Mouse (Mus musculus): ENCODE measurements around the gene Zfand3. TPM values are rescaled to one million over a fixed set of nuclear protein-coding genes. Genes with fewer than 3 reads are reported as not detected.
A peak's percentile ranks its signal among the peaks of the same experiment; 100 is the strongest.

Gene Zfand3
- polyA plus RNA-seq, 1 experiment from 2014 or later: 55.5 TPM

- Histone ChIP-seq H3K27me3 (ENCODE audit: insufficient read depth, low read length) (no peaks in the 10 kb centered on the region), H3K27ac (no peak overlapping the region), H3K9ac (ENCODE audit: low read depth, low read length) (no peak overlapping the region), H3K4me1 (replicated peaks; ENCODE audit: insufficient read depth, low read length) (peaks cover 49% of the 10 kb centered on the region), H3K36me3 (ENCODE audit: insufficient read depth, low read length) (no peaks in the 10 kb centered on the region), H3K9me3 (replicated peaks; ENCODE audit: low read length) (no peaks in the 10 kb centered on the region), H3K4me2 (ENCODE audit: low read length) (no peak overlapping the region), H3K4me3 (replicated peaks; ENCODE audit: low read depth, low read length) (no peak overlapping the region)
- 55% methylated on average over 10 of the region's 10 CpGs for WGBS
- no peak for DNase-seq (ENCODE audit: low spot score)
- no peak for TF ChIP-seq CTCF (IDR thresholded peaks at IDR 0.05; ENCODE audit: low read depth)
- no peak for ATAC-seq (replicated peaks; ENCODE audit: low FRiP score, low read depth)
Observed at GRCm38 (mm10) chr17:30198422-30198821, 193.9 kb downstream of the Zfand3 start.

- H3K9me3 ChIP-seq (replicated peaks; ENCODE audit: low read length): no peaks in the 10 kb centered on the region
- DNase-seq (ENCODE audit: low spot score) (peak; percentile 54), ATAC-seq (replicated peaks; ENCODE audit: low FRiP score, low read depth) (no peak)
- H3K36me3 ChIP-seq (ENCODE audit: insufficient read depth, low read length): no peaks in the 10 kb centered on the region
- no peak overlapping the region for H3K9ac ChIP-seq (ENCODE audit: low read depth, low read length)
- H3K27me3 ChIP-seq (ENCODE audit: insufficient read depth, low read length): no peaks in the 10 kb centered on the region
- H3K4me3 ChIP-seq (replicated peaks; ENCODE audit: low read depth, low read length): no peak overlapping the region
- H3K4me1 ChIP-seq (replicated peaks; ENCODE audit: insufficient read depth, low read length): peaks cover 52% of the 10 kb centered on the region
- no peak overlapping the region for H3K4me2 ChIP-seq (ENCODE audit: low read length)
- H3K27ac ChIP-seq: 0 out of 2 replicates have a peak overlapping the region, but pooled peaks have one; percentile 11
- peak; percentile 28; the same call in 1 of the 2 replicates for TF ChIP-seq CTCF (IDR thresholded peaks at IDR 0.05; ENCODE audit: low read depth)
- 51% methylated on average over 13 of the region's 13 CpGs for WGBS
Observed at GRCm38 (mm10) chr17:30199374-30200247, 195.1 kb downstream of the Zfand3 start.

- ATAC-seq (replicated peaks; ENCODE audit: low FRiP score, low read depth): no peak
- H3K27me3 ChIP-seq (ENCODE audit: insufficient read depth, low read length): no peaks in the 10 kb centered on the region
- H3K27ac ChIP-seq: no peak overlapping the region
- no peak for DNase-seq (ENCODE audit: low spot score)
- TF ChIP-seq CTCF (IDR thresholded peaks at IDR 0.05; ENCODE audit: low read depth): no peak
- H3K4me3 ChIP-seq (replicated peaks; ENCODE audit: low read depth, low read length): no peak overlapping the region
- H3K9me3 ChIP-seq (replicated peaks; ENCODE audit: low read length): no peaks in the 10 kb centered on the region
- H3K4me2 ChIP-seq (ENCODE audit: low read length): no peak overlapping the region
- no peaks in the 10 kb centered on the region for H3K36me3 ChIP-seq (ENCODE audit: insufficient read depth, low read length)
- 71% methylated on average over 4 of the region's 4 CpGs for WGBS
- H3K9ac ChIP-seq (ENCODE audit: low read depth, low read length): no peak overlapping the region
- peaks cover 49% of the 10 kb centered on the region for H3K4me1 ChIP-seq (replicated peaks; ENCODE audit: insufficient read depth, low read length)
Observed at GRCm38 (mm10) chr17:30200283-30200682, 195.8 kb downstream of the Zfand3 start.

GRCm38 (mm10) chr17:30205062-30205825 is 200.7 kb downstream of the Zfand3 start:
- peaks cover 6% of the 10 kb centered on the region; the same call in 1 of the 2 replicates for H3K36me3 ChIP-seq (ENCODE audit: insufficient read depth, low read length)
- H3K4me2 ChIP-seq (ENCODE audit: low read length): no peak overlapping the region
- no peak for DNase-seq (ENCODE audit: low spot score)
- H3K27ac ChIP-seq: no peak overlapping the region
- 87% methylated on average over 17 of the region's 17 CpGs for WGBS
- ATAC-seq (replicated peaks; ENCODE audit: low FRiP score, low read depth): no peak
- no peak overlapping the region for H3K4me3 ChIP-seq (replicated peaks; ENCODE audit: low read depth, low read length)
- H3K9ac ChIP-seq (ENCODE audit: low read depth, low read length): no peak overlapping the region
- no peaks in the 10 kb centered on the region for H3K27me3 ChIP-seq (ENCODE audit: insufficient read depth, low read length)
- H3K9me3 ChIP-seq (replicated peaks; ENCODE audit: low read length): no peaks in the 10 kb centered on the region
- TF ChIP-seq CTCF (IDR thresholded peaks at IDR 0.05; ENCODE audit: low read depth): no peak
- H3K4me1 ChIP-seq (replicated peaks; ENCODE audit: insufficient read depth, low read length): peaks cover 23% of the 10 kb centered on the region

GRCm38 (mm10) chr17:30210262-30210661 is 205.7 kb downstream of the Zfand3 start:
- no peak overlapping the region for H3K4me3 ChIP-seq (replicated peaks; ENCODE audit: low read depth, low read length)
- no peak for TF ChIP-seq CTCF (IDR thresholded peaks at IDR 0.05; ENCODE audit: low read depth)
- H3K9ac ChIP-seq (ENCODE audit: low read depth, low read length): no peak overlapping the region
- H3K9me3 ChIP-seq (replicated peaks; ENCODE audit: low read length): no peaks in the 10 kb centered on the region
- H3K4me1 ChIP-seq (replicated peaks; ENCODE audit: insufficient read depth, low read length): no peaks in the 10 kb centered on the region; the same call in 1 of the 2 replicates
- H3K4me2 ChIP-seq (ENCODE audit: low read length): no peak overlapping the region
- H3K27me3 ChIP-seq (ENCODE audit: insufficient read depth, low read length): no peaks in the 10 kb centered on the region
- 93% methylated on average over 8 of the region's 8 CpGs for WGBS
- ATAC-seq (replicated peaks; ENCODE audit: low FRiP score, low read depth) (no peak), DNase-seq (ENCODE audit: low spot score) (no peak)
- H3K27ac ChIP-seq: no peak overlapping the region
- H3K36me3 ChIP-seq (ENCODE audit: insufficient read depth, low read length): peaks cover 13% of the 10 kb centered on the region; the same call in 1 of the 2 replicates

GRCm38 (mm10) chr17:30210936-30211335 is 206.4 kb downstream of the Zfand3 start:
- Histone ChIP-seq H3K36me3 (ENCODE audit: insufficient read depth, low read length) (peaks cover 13% of the 10 kb centered on the region; the same call in 1 of the 2 replicates), H3K27me3 (ENCODE audit: insufficient read depth, low read length) (no peaks in the 10 kb centered on the region), H3K4me1 (replicated peaks; ENCODE audit: insufficient read depth, low read length) (no peaks in the 10 kb centered on the region; the same call in 1 of the 2 replicates), H3K4me2 (ENCODE audit: low read length) (no peak overlapping the region), H3K27ac (no peak overlapping the region), H3K4me3 (replicated peaks; ENCODE audit: low read depth, low read length) (no peak overlapping the region), H3K9ac (ENCODE audit: low read depth, low read length) (no peak overlapping the region), H3K9me3 (replicated peaks; ENCODE audit: low read length) (no peaks in the 10 kb centered on the region)
- DNase-seq (ENCODE audit: low spot score): no peak
- ATAC-seq (replicated peaks; ENCODE audit: low FRiP score, low read depth): no peak
- 85% methylated on average over 6 of the region's 6 CpGs for WGBS
- TF ChIP-seq CTCF (IDR thresholded peaks at IDR 0.05; ENCODE audit: low read depth): no peak
